Mouse (Mus musculus) gastrocnemius, postnatal 14 days (tissue): ENCODE results near the gene Hbq1a. TPM values are rescaled to one million over a fixed set of nuclear protein-coding genes. Genes with fewer than 3 reads are reported as not detected.

Source experiments
- DNase-seq: peaks from one replicate; pipeline ENCODE4 v3.0.0; 2021; ENCODE audit warnings: mixed read lengths
- intact Hi-C: fragments of 180-260 bp; cut with DNase I; formaldehyde crosslinking; loops from one replicate; pipeline ENCODE4 v1.15.1; 2025; ENCODE audit warnings: low total_unique reads
- total RNA-seq, 2 experiments: library from RNA; stranded (reverse); gene quantifications; 2 replicates each; pipeline ENCODE4 v1.2.3; 2021

Gene Hbq1a
- total RNA-seq, 2 experiments from 2014 or later = not detected

- intact Hi-C loops = loop anchor here (5.0 to 10.0 kb wide), 2 partner anchors 48 to 95 kb away; no protein-coding TSS in a partner anchor
These were observed 49.5 kb downstream of the Hbq1a start for GRCm38 (mm10) chr11:32349284-32349953.

More at GRCm38 (mm10) chr11:32349284-32349953, 49.5 kb downstream of the Hbq1a start:
- DNase-seq = peak; percentile 46

Other genes starting within 250 kb of the Hbq1a start
- gene Il9r, start 99.8 kb upstream of the Hbq1a start, total RNA-seq = under 1 TPM in 1 of 2 experiments, not detected in 1; 0.31 TPM
- 1 to 10 TPM; 8.6 to 8.9 TPM for gene Snrnp25, start 94.7 kb upstream of the Hbq1a start, total RNA-seq
- gene Rhbdf1, start 77.8 kb upstream of the Hbq1a start, total RNA-seq = 10 to 100 TPM; 18.4 to 24.4 TPM
- gene Mpg, start 73.6 kb upstream of the Hbq1a start, total RNA-seq = 1 to 10 TPM; 7.9 to 9.6 TPM
- gene Nprl3, start 32.4 kb upstream of the Hbq1a start, total RNA-seq = 10 to 100 TPM; 17.8 to 19.2 TPM
- not detected for gene Hba-x, start 23.7 kb upstream of the Hbq1a start, total RNA-seq
- 1,000 to 10,000 TPM; 1,024 TPM for gene Hba-a1, start 16.6 kb upstream of the Hbq1a start, total RNA-seq
- gene Hbq1b, start 13.1 kb upstream of the Hbq1a start, total RNA-seq = under 1 TPM in 1 of 2 experiments, not detected in 1; 0.41 TPM
- 100 to 1,000 TPM; 795 to 814 TPM for gene Hba-a2, start 3.6 kb upstream of the Hbq1a start, total RNA-seq
- gene Sh3pxd2b, start 47.8 kb downstream of the Hbq1a start, total RNA-seq = 10 to 100 TPM; 15.1 to 16.8 TPM
- 10 to 100 TPM; 18.9 to 21.4 TPM for gene Ubtd2, start 155.3 kb downstream of the Hbq1a start, total RNA-seq
- under 1 TPM; 0.47 to 0.70 TPM for gene Efcab9, start 232.0 kb downstream of the Hbq1a start, total RNA-seq
- 1 to 10 TPM; 4.9 to 6.9 TPM for gene Stk10, start 233.2 kb downstream of the Hbq1a start, total RNA-seq